Mouse (Mus musculus): Measurements from ENCODE around the gene Ovol3. TPM values are rescaled to one million over a fixed set of nuclear protein-coding genes. Genes with fewer than 3 reads are reported as not detected.
A peak's percentile ranks its signal among the peaks of the same experiment; 100 is the strongest.
"Not testable (repeated sequence)": the region's sequence is repeated elsewhere in the genome, so short reads cannot be mapped to it uniquely, and the experiment has no call there.

The Ovol3 gene
- total RNA-seq, 1 experiment from 2014 or later = not detected

GRCm38 (mm10) chr7:30231669-30232454, 3.7 kb downstream of the Ovol3 start, which contains the start of the genes Polr2i and Tbcb:
Gene Polr2i, plus strand, starts transcription at chr7:30231948.
Gene Tbcb, minus strand, starts transcription at chr7:30232272.
- ATAC-seq (ENCODE audit: extremely low read depth, insufficient number of reproducible peaks, low FRiP score, poor library complexity, severe bottlenecking) = peak; percentile 93

DNA sequence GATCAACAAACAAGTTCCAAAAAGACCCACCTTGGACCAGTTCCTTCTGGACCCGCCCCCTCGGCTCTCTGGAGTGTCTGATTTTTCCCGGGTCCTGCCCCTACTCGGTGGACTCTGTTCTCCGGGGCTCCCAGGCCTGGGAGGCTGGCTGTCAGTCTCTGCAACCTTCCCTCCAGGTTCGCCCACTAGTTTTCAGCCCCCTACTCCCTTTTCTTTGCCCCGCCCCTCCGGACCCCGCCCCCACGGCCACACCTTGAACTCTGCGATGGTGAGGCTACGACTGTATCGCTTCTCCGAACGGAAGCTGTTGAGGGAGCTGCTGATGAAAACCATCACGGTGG, 4.2 kb downstream of the Ovol3 start:
- ATAC-seq (ENCODE audit: extremely low read depth, insufficient number of reproducible peaks, low FRiP score, poor library complexity, severe bottlenecking) = no peak

DNA sequence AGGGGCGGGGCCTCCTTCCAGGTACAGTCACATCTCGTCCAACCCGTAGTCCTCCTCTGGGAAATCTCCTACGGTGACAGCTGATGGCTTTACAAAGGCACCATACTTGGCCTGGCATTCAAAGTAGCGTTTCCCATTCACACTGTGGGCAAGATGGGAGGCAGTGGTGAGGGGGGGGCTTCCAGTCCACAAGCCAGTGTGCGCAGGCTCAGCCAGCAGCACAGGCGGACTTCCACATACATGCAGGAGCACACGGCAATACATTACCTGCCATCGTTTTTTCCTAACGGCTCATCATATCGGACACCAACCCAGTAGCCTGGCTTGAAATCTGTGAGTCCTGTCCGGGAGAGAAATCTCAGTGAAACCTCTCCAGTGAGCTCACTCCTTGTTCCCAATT, 11.3 kb downstream of the Ovol3 start:
- ATAC-seq (ENCODE audit: extremely low read depth, insufficient number of reproducible peaks, low FRiP score, poor library complexity, severe bottlenecking) = no peak

GRCm38 (mm10) chr7:30222205-30222604, 13.3 kb downstream of the Ovol3 start:
- no peak for ATAC-seq (ENCODE audit: extremely low read depth, insufficient number of reproducible peaks, low FRiP score, poor library complexity, severe bottlenecking)

DNA sequence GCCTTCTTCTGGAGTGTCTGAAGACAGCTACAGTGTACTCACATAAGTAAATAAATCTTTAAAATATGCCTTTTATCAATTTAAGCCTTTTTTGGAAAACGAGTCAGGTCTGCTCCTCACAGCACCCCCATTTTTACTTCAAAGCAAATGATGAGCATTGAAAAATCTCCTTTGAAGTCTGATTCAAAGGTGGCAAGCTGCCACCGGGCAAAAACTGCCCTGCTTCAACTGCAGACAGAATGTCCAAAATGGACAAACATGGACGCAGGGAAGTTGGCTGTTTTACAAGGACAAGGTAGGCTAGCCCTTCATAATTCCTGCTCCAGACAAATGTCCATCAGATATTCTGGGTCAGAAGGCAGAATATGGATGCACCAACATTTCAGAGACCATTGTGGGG, 14.1 kb downstream of the Ovol3 start:
- no peak for ATAC-seq (ENCODE audit: extremely low read depth, insufficient number of reproducible peaks, low FRiP score, poor library complexity, severe bottlenecking)

GRCm38 (mm10) chr7:30220008-30220356, 15.5 kb downstream of the Ovol3 start:
- ATAC-seq (ENCODE audit: extremely low read depth, insufficient number of reproducible peaks, low FRiP score, poor library complexity, severe bottlenecking) = no peak

DNA sequence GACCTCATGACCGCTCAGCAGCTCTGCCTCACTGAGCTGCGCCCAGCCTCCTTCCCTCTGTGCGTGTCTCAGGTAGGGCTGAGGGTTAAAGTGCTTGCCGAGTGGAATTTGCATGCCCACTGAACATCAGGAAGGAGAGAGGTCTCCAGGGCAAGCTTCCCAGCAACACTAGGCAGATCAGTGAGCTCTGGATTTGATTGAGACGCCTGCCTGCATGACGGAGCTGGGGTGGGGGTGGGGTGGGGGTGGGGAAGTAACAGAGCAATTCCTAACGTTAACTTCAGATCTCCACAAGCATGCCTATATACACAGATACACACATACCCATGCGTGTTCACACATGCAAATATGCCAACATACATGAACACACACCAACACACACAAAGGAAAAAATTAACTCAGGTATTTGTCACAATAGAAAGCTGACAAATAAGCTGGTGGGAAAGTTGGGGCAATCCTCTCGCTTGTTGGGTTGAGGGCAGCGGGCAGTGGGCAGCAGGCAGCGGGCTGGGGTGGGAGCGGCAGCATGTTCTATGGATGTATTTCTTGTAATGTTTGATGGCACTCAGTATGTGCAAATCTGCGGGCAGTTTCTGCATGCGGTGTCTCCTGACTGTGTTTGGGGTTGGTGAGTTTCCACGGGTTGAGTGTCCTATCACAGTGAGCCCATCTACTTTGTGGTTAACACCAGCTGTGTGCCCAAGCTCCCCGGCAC, 16.1 kb downstream of the Ovol3 start:
- no peak for ATAC-seq (ENCODE audit: extremely low read depth, insufficient number of reproducible peaks, low FRiP score, poor library complexity, severe bottlenecking)

- no peak for ATAC-seq (ENCODE audit: extremely low read depth, insufficient number of reproducible peaks, low FRiP score, poor library complexity, severe bottlenecking)
These were observed 18.2 kb downstream of the Ovol3 start for GRCm38 (mm10) chr7:30217277-30217676.

DNA sequence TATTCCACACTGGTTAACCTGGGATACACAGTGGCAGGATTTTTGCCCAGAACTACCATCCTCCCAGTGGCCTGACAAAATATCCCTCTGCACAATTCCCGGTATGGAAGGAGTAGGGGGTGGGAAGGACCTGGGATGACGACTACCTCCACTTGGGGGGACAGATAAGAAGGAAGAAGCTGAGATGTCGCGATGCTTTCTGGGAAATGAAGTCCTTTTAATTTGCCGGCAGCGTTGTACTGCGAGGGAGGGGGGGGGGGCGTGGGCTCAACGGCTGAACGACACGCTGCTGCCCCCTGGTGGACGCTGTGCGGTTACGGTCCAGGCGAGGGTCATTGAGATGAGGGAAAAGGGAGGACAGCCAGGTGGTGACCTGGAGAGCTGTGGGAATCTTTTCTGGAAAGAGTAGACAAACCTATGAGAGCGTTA, 18.8 kb downstream of the Ovol3 start:
- peak; percentile 85 for ATAC-seq (ENCODE audit: extremely low read depth, insufficient number of reproducible peaks, low FRiP score, poor library complexity, severe bottlenecking)

GRCm38 (mm10) chr7:30215875-30216274, 19.6 kb downstream of the Ovol3 start:
- no peak for ATAC-seq (ENCODE audit: extremely low read depth, insufficient number of reproducible peaks, low FRiP score, poor library complexity, severe bottlenecking)

DNA sequence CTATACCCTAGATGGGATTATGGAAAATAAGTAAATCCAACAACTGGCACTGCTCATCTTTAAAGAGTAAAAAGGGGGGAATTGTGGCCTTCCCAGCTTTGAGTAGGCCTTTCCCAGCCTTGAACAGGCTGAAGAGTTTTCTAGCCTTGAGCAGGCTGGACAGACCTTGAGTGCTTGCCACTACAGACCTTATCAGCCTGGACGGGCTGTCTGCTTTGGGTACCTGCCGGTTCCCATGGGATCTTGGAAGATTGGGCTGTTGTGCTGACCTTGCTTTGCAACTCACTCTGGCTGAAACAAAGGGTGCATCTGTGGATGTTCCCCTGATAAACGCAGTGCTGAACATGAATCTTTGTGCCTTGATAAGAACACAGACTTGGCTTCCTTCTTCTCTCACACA, 21.6 kb downstream of the Ovol3 start:
- no peak for ATAC-seq (ENCODE audit: extremely low read depth, insufficient number of reproducible peaks, low FRiP score, poor library complexity, severe bottlenecking)

- ATAC-seq (ENCODE audit: extremely low read depth, insufficient number of reproducible peaks, low FRiP score, poor library complexity, severe bottlenecking) = no peak
These were observed 24.5 kb downstream of the Ovol3 start for GRCm38 (mm10) chr7:30211025-30211424.

DNA sequence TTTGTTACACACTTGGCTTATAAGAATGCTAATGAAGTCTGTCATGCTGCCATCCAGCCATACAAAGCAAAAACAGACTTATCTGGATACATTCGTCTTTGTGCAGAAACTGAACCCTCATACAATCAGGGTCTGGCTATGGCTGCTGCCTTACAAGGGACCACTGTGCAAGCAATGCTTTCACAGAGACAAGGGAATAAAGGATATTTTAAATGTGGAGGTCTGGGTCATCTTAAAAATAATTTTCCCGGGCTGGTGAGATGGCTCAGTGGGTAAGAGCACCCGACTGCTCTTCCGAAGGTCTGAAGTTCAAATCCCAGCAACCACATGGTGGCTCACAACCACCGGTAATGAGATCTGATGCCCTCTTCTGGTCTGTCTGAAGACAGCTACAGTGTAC, 29.2 kb downstream of the Ovol3 start:
- not testable (repeated sequence) for ATAC-seq (ENCODE audit: extremely low read depth, insufficient number of reproducible peaks, low FRiP score, poor library complexity, severe bottlenecking)

DNA sequence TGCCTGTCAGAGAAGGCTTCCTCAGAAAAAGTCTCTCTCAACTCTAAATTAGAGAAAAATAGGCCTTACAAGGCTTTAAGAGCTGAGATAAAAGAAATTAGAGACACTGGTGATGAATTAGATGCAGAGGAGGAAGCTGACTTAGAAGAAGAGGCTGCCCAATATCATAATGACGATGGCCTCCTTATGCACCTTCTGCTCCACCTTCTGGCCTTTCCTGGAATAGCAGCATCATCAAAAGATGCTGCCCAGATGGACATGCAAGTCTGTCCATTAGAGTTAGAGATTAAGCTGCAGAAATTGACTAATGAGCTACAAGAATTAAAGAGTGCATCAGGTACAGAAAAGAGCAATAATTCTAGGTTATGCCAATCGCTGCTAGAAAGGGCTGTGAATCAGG, 30.1 kb downstream of the Ovol3 start:
- ATAC-seq (ENCODE audit: extremely low read depth, insufficient number of reproducible peaks, low FRiP score, poor library complexity, severe bottlenecking) = peak; percentile 94

DNA sequence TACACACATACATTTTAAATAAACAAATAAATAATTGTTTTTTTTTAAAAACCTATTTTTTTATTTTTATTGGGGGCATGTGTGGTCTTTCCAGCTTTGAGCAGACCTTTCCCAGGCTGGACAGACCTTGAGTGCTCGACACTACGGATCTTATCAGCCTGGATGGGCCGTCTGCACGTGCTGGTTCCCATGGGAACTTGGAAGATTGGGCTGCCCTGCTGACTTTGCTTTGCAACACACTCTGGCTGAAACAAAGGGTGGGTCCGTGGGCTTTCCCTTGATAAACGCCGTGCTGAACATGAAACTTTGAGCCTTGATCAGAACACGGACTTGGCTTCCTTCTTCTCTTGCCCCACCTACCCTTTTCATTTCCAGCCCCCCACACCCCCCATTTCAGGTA, 31.1 kb downstream of the Ovol3 start:
- no peak for ATAC-seq (ENCODE audit: extremely low read depth, insufficient number of reproducible peaks, low FRiP score, poor library complexity, severe bottlenecking)

GRCm38 (mm10) chr7:30202895-30203690, 32.4 kb downstream of the Ovol3 start:
- ATAC-seq (ENCODE audit: extremely low read depth, insufficient number of reproducible peaks, low FRiP score, poor library complexity, severe bottlenecking) = no peak

DNA sequence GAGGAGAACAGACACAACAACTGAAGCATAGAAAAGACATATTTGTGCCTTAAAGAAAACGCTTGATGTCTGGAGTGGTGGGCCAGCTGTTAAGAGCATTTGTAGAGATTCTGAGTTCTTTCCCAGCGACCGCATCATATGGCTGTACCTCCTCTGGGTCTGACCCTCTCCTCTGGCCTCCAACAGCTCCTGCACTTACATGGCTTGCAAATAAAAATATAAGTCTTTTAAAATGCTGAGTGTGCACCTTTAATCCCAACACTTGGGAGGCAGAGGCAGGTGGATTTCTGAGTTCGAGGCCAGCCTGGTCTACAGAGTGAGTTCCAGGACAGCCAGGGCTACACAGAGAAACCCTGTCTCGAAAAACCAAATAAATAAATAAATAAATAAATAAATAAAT, 34.9 kb downstream of the Ovol3 start:
- ATAC-seq (ENCODE audit: extremely low read depth, insufficient number of reproducible peaks, low FRiP score, poor library complexity, severe bottlenecking) = not testable (repeated sequence)

DNA sequence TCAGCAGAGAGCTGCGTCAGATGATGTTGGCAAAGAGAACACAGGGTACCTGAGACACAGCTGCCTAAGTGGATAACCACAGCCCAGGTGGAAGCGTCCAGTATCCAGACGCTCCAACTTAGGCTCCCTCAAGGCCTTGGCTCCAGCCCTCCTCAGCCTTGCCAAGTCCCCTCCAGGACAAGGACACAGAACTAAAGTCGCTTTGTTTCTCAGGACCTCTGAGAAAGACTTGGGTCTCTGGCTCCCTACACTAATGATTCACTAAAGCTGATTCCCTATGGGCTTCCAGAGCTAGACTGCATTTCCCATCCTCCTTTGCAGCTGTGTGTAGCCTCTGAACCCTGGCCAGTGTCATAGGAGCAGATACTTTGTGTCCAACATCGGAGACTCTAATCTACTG, 35.3 kb downstream of the Ovol3 start:
- ATAC-seq (ENCODE audit: extremely low read depth, insufficient number of reproducible peaks, low FRiP score, poor library complexity, severe bottlenecking) = no peak

GRCm38 (mm10) chr7:30199498-30200139, 35.9 kb downstream of the Ovol3 start:
- ATAC-seq (ENCODE audit: extremely low read depth, insufficient number of reproducible peaks, low FRiP score, poor library complexity, severe bottlenecking) = no peak
